Mouse (Mus musculus): ENCODE results near the gene Gm12169. TPM values are rescaled to one million over a fixed set of nuclear protein-coding genes. Genes with fewer than 3 reads are reported as not detected.

Gm12169 gene
- polyA plus RNA-seq, 1 experiment = not detected

Other genes starting within 250 kb of the Gm12169 start
- gene Cyfip2, start 211.4 kb upstream of the Gm12169 start, polyA plus RNA-seq (2012; rRNA removed) = 211 and 223 TPM in 2 replicates
- gene Itk, start 134.7 kb upstream of the Gm12169 start, polyA plus RNA-seq (2012; rRNA removed) = 0.20 and 0.36 TPM in 2 replicates
- gene Fam71b, start 127.7 kb upstream of the Gm12169 start, polyA plus RNA-seq (2012; rRNA removed) = not detected in 2 replicates
- 31.8 and 32.2 TPM in 2 replicates for gene Med7, start 87.3 kb upstream of the Gm12169 start, polyA plus RNA-seq (2012; rRNA removed)
- gene Havcr2, start 69.3 kb upstream of the Gm12169 start, polyA plus RNA-seq (2012; rRNA removed) = 1.6 and 2.0 TPM in 2 replicates
- 0.04 TPM in 1 of 2 replicates, not detected in the other for gene BC053393, start 47.3 kb downstream of the Gm12169 start, polyA plus RNA-seq (2012; rRNA removed)
- gene Dppa1, start 105.0 kb downstream of the Gm12169 start, polyA plus RNA-seq (2012; rRNA removed) = not detected in 2 replicates
- not detected in 2 replicates for gene Timd2, start 182.8 kb downstream of the Gm12169 start, polyA plus RNA-seq (2012; rRNA removed)
- not detected in 2 replicates for gene Havcr1, start 210.9 kb downstream of the Gm12169 start, polyA plus RNA-seq (2012; rRNA removed)